Mouse (Mus musculus): ENCODE measurements around the gene Plaa.
"Not testable (repeated sequence)": the region's sequence is repeated elsewhere in the genome, so short reads cannot be mapped to it uniquely, and the experiment has no call there.

The Plaa gene

GRCm38 (mm10) chr4:94603031-94603629, at the start of gene Plaa:
Gene Plaa, minus strand, starts transcription at chr4:94603244.
- peak; percentile 92 for DNase-seq (ENCODE audit: low spot score)

GRCm38 (mm10) chr4:94650426-94651175, 47.6 kb upstream of the Plaa start:
- DNase-seq (ENCODE audit: low spot score), result not testable (repeated sequence)

- no peak for DNase-seq (ENCODE audit: low spot score)
Measured at GRCm38 (mm10) chr4:94649920-94650319, 46.9 kb upstream of the Plaa start, which contains the start of gene Lrrc19. Gene Lrrc19, minus strand, starts transcription at chr4:94650144.

GRCm38 (mm10) chr4:94643141-94643540, 40.1 kb upstream of the Plaa start:
- DNase-seq (ENCODE audit: low spot score), result no peak

GRCm38 (mm10) chr4:94620077-94620476, 17.0 kb upstream of the Plaa start:
- DNase-seq (ENCODE audit: low spot score), result no peak

GRCm38 (mm10) chr4:94614627-94615006, 11.6 kb upstream of the Plaa start:
- no peak for DNase-seq (ENCODE audit: low spot score)

- DNase-seq (ENCODE audit: low spot score), result peak; percentile 91
Measured at GRCm38 (mm10) chr4:94613972-94614626, 11.1 kb upstream of the Plaa start, which contains the start of gene Ift74. Gene Ift74, plus strand, starts transcription at chr4:94614491.

GRCm38 (mm10) chr4:94610339-94610738, 7.3 kb upstream of the Plaa start:
- DNase-seq (ENCODE audit: low spot score), result no peak

- DNase-seq (ENCODE audit: low spot score), result no peak
Measured at GRCm38 (mm10) chr4:94605591-94605990, 2.5 kb upstream of the Plaa start.

- DNase-seq (ENCODE audit: low spot score), result no peak
Measured at GRCm38 (mm10) chr4:94604452-94605019, 1.5 kb upstream of the Plaa start.

- DNase-seq (ENCODE audit: low spot score), result no peak
Measured at GRCm38 (mm10) chr4:94602496-94603030, 481 bp downstream of the Plaa start.

GRCm38 (mm10) chr4:94601395-94601794, 1.6 kb downstream of the Plaa start:
- DNase-seq (ENCODE audit: low spot score), result peak; percentile 13

GRCm38 (mm10) chr4:94592709-94593108, 10.3 kb downstream of the Plaa start:
- no peak for DNase-seq (ENCODE audit: low spot score)

- no peak for DNase-seq (ENCODE audit: low spot score)
Measured at GRCm38 (mm10) chr4:94591765-94592381, 11.2 kb downstream of the Plaa start.

- no peak for DNase-seq (ENCODE audit: low spot score)
Measured at GRCm38 (mm10) chr4:94572677-94573076, 30.4 kb downstream of the Plaa start.

GRCm38 (mm10) chr4:94564297-94564696, 38.7 kb downstream of the Plaa start:
- DNase-seq (ENCODE audit: low spot score), result no peak

GRCm38 (mm10) chr4:94561954-94562648, 40.9 kb downstream of the Plaa start:
- no peak for DNase-seq (ENCODE audit: low spot score)

- no peak for DNase-seq (ENCODE audit: low spot score)
Measured at GRCm38 (mm10) chr4:94560316-94560715, 42.7 kb downstream of the Plaa start.

- DNase-seq (ENCODE audit: low spot score), result no peak
Measured at GRCm38 (mm10) chr4:94559266-94559665, 43.8 kb downstream of the Plaa start.

GRCm38 (mm10) chr4:94557145-94557544, 45.9 kb downstream of the Plaa start:
- DNase-seq (ENCODE audit: low spot score), result no peak

Measured in T-cell, adult 2 months (primary cell).